Mouse (Mus musculus) midbrain, embryonic 10.5 days (tissue): ENCODE measurements at regions not wholly inside any gene's neighbourhood (a gene's known extent, or its start where the extent isn't known, plus 50 kb on each side); places are given as distances from the start of the nearest gene placed in this dataset.

Experiments used
- DNase-seq: peaks from one replicate; pipeline ENCODE4 v3.0.0-alpha.2; 2017; ENCODE audit warnings: low spot score
- H3K27ac ChIP-seq: fragments of 300-500 bp; sonication (generic); replicated peaks from 2 replicates; pipeline ENCODE4 v1.5.1; 2016; ENCODE audit warnings: mild to moderate bottlenecking
- H3K27me3 ChIP-seq: fragments of 300-500 bp; sonication (generic); 2 replicates; pipeline ENCODE4 v1.6.1; 2016; ENCODE audit warnings: low read depth, mild to moderate bottlenecking; ENCODE audit not compliant: poor library complexity, severe bottlenecking
- H3K36me3 ChIP-seq: fragments of 300-500 bp; sonication (generic); 2 replicates; pipeline ENCODE4 v1.6.1; 2016; ENCODE audit warnings: mild to moderate bottlenecking, moderate library complexity
- H3K4me1 ChIP-seq: fragments of 300-500 bp; sonication (generic); 2 replicates; pipeline ENCODE4 v1.6.1; 2016
- H3K4me3 ChIP-seq: fragments of 300-500 bp; sonication (generic); 2 replicates; pipeline ENCODE4 v1.5.1; 2016; ENCODE audit warnings: mild to moderate bottlenecking, moderate library complexity
- H3K9me3 ChIP-seq: fragments of 300-500 bp; sonication (generic); replicated peaks from 2 replicates; pipeline ENCODE4 v1.6.1; 2016; ENCODE audit warnings: mild to moderate bottlenecking
- WGBS: fragments of 180-500 bp; shearing (Covaris S2); methylation state at CpG from one replicate; pipeline ENCODE4 v1.1.7; 2016; 5-methylcytosine and 5-hydroxymethylcytosine counted together

DNA sequence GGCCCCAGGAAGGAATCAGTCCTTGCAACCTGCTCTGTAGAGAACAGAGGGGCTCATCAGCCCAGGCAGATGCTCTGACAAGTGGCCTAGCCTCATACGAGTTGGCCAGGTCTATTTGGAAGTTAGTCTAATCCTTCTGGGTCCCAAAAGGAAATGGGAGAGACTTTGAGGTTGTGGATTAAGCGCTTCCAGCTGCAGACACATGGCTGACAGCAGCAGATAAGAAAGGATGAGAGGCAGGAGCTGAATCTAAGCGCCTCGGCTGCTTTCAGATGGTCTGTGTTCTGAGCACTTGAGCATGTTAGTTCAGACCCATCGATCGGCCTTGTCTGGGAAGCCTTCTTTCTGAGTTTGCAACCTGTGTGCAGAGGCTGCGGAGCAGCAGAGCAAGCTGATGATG is 438.0 kb upstream of the Gm6657 start:
- 72% methylated on average over 7 of the region's 7 CpGs for WGBS
- H3K4me3 ChIP-seq: no peak overlapping the region
- peaks cover 3% of the 10 kb centered on the region for H3K4me1 ChIP-seq
- H3K27ac ChIP-seq: no peak overlapping the region
- no peaks in the 10 kb centered on the region for H3K36me3 ChIP-seq
- no peaks in the 10 kb centered on the region for H3K9me3 ChIP-seq
- no peaks in the 10 kb centered on the region for H3K27me3 ChIP-seq
- no peak for DNase-seq

DNA sequence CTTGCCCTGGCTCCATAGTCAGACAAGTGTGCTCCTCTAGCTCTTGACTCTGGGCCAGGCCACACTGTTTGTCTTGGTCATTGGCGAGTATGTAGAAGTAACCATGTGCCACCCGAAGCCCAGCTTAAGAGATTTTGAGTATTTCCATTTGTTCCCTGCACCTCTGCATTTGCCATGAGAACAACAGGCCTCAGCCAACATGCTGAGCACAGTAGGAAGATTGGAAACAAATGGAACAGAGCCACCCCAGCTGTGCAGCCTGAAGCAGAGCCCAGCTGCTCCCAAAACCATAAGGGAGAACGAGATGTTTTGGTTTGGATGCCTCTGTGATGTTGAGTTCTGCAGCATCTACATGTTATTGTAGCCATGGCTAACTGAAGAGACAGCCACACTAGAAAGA is 433.1 kb upstream of the Gm6657 start:
- Histone ChIP-seq H3K36me3 (no peaks in the 10 kb centered on the region), H3K9me3 (no peaks in the 10 kb centered on the region), H3K4me3 (no peak overlapping the region), H3K4me1 (no peaks in the 10 kb centered on the region; the same call in 1 of the 2 replicates), H3K27ac (no peak overlapping the region), H3K27me3 (no peaks in the 10 kb centered on the region)
- WGBS: 74% methylated on average over 3 of the region's 3 CpGs
- DNase-seq: no peak

DNA sequence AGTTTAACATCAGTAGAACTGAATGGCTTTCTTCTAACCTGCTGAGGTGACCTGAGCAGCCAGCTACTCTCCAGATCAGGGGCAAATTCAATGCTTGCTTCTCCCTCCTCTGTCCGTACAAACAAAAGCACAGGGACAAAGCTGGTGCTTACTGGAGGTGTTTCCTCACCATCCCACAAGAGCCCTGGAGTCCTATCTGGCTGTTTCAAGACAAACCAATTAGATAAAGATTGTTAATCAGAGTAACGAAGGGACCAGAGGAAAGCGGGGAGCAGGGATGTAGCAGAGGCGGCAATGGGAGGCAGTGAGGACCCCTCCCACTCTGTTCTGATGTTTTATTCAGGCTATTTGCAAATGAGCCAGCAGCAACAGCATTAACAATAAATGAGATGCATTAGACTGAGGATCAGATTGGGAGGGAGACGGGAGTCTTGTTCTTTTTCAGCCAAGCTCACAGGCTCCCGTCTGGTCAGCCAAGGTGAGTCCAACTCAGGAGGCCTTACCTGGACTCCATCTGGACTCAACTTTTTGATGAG is 418.0 kb upstream of the Gm6657 start:
- DNase-seq: no peak
- peaks cover 13% of the 10 kb centered on the region for H3K4me1 ChIP-seq
- H3K27ac ChIP-seq: no peak overlapping the region
- no peaks in the 10 kb centered on the region for H3K36me3 ChIP-seq
- H3K9me3 ChIP-seq: no peaks in the 10 kb centered on the region
- H3K27me3 ChIP-seq: peaks cover 9% of the 10 kb centered on the region; the same call in 1 of the 2 replicates
- WGBS: 87% methylated on average over 6 of the region's 6 CpGs
- no peak overlapping the region for H3K4me3 ChIP-seq

DNA sequence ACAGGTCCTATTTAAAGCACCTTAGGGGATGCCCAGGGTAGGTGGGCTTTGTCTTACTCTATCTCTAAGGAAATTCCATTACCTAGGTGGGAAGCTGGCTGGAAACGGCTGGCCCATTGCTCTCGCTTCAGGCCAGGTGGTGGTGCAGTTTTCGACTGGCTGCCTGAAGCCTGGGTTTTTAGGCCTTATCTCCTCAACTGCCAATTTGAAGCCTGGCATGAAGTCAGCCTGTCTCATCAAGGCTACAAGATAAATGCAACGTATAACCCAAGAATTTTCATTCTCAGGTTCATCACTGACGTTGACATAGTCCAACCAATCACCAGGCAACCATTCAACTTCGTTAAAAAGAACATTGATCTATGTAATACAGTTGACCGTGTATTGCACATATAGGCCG is 417.3 kb upstream of the Gm6657 start:
- H3K4me1 ChIP-seq: peaks cover 15% of the 10 kb centered on the region
- no peak overlapping the region for H3K27ac ChIP-seq
- H3K36me3 ChIP-seq: no peaks in the 10 kb centered on the region
- H3K9me3 ChIP-seq: no peaks in the 10 kb centered on the region
- no peak overlapping the region for H3K4me3 ChIP-seq
- no peak for DNase-seq
- peaks cover 9% of the 10 kb centered on the region; the same call in 1 of the 2 replicates for H3K27me3 ChIP-seq
- 87% methylated on average over 8 of the region's 8 CpGs for WGBS

DNA sequence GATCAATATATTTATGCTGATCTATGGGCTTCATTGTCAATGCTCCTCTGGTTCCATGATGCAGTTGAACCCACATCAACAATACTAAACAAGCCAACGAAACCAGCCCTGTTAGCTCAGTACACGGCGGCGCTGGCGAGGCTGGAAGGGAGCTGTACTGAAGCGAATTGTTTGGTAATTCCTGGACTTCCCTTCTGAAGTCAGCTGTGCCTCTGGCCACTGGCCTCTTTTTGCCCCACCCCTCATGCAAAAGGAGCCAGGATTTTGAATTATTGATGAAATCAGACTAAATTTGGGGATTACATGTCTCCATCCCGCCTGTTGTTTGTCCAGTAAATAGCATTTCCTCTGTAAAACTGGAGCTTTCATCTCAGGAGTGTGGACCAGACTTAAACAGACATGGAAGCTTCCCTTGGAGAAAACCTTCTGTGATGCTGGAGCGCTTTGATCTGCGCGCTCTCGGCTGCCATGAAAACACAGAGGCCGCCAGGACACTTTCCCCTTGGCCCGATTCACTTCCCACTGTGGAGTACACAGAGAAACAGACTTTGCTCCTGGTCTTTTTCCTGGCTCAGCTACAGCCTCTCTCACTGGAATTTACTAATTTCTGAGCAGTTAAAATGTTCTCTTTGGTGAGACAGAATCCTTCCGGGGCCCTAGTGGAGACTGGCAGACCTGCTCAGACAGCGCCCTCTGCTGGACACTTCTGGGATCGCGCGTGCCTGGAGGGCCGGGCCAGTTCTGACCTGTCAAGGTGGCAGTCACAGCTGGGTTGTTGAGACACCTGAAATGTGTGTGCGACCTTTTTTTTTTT is 412.9 kb upstream of the Gm6657 start:
- Histone ChIP-seq H3K4me1 (peaks cover 36% of the 10 kb centered on the region), H3K36me3 (no peaks in the 10 kb centered on the region), H3K27me3 (peaks cover 9% of the 10 kb centered on the region; the same call in 1 of the 2 replicates), H3K4me3 (peak overlapping the region; percentile 49), H3K27ac (peak overlapping the region; percentile 78), H3K9me3 (no peaks in the 10 kb centered on the region)
- DNase-seq: peak; percentile 86
- 39% methylated on average over 20 of the region's 20 CpGs for WGBS

DNA sequence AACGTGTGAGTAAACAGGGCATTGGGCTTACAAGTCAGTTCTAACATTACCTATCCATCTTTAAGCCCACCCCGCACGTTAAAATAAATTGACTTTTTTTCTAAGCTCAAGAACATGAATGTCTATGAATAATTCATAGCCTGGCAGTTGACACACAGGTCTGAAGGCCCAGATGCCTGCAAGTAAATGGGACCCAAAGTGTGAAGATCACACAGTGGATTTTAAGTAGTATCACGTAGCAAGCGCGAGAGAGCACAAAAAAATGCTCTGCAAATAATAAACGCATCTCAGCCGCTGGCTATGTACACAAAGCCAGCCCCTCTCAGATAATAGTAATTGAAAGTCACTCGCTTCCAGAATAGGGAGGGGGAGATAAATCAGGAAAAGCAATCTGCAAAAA is 410.1 kb upstream of the Gm6657 start:
- Histone ChIP-seq H3K36me3 (no peaks in the 10 kb centered on the region), H3K27ac (no peak overlapping the region), H3K27me3 (peaks cover 19% of the 10 kb centered on the region; the same call in 1 of the 2 replicates), H3K4me3 (no peak overlapping the region), H3K9me3 (no peaks in the 10 kb centered on the region), H3K4me1 (peaks cover 44% of the 10 kb centered on the region)
- no peak for DNase-seq
- WGBS: 71% methylated on average over 9 of the region's 9 CpGs

DNA sequence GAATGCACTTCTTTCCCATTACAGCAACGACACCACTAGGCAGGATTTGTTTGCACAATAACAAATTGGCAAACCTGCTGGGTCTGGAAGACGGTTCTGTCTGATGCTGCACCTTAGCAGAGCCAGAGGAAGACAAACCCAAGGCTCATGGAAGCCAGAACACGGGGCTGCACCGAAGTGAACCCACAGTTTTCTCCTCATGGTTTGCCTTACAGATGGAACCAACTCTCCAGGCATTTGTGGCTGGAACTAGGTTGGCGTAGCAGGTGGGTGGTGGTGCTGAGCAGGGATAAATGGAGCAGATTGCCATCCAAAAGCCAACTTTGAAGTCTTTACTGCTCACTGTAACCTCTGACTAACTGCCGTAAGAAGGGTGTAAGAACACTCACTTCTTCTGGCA is 408.4 kb upstream of the Gm6657 start:
- no peak for DNase-seq
- WGBS: 89% methylated on average over 6 of the region's 6 CpGs
- peaks cover 24% of the 10 kb centered on the region for H3K27me3 ChIP-seq
- H3K9me3 ChIP-seq: no peaks in the 10 kb centered on the region
- H3K4me1 ChIP-seq: peaks cover 51% of the 10 kb centered on the region
- no peak overlapping the region for H3K4me3 ChIP-seq
- no peaks in the 10 kb centered on the region for H3K36me3 ChIP-seq
- H3K27ac ChIP-seq: no peak overlapping the region

DNA sequence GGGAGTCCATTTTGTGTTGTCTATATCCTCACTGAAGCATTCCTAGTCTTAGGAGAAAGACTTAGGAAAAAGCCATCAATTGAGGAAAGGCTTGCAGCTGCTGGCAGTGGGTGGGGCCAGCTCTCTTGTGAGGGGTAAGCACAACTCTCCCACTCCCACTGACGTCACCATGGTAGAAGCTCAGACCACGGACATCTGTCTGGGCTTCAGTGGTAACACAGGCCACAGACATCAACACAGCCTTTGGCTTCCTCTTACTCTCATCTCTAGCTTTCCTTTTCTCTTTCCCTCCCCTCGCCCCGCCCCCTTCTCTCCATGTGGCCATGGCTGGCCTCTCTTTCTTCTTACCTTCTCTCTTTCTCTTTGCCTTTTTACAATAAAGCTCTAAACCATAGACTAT is 407.4 kb upstream of the Gm6657 start:
- H3K4me1 ChIP-seq: peaks cover 48% of the 10 kb centered on the region
- no peak for DNase-seq
- peaks cover 30% of the 10 kb centered on the region for H3K27me3 ChIP-seq
- H3K4me3 ChIP-seq: no peak overlapping the region
- no peak overlapping the region for H3K27ac ChIP-seq
- 69% methylated on average over 4 of the region's 4 CpGs for WGBS
- no peaks in the 10 kb centered on the region for H3K36me3 ChIP-seq
- no peaks in the 10 kb centered on the region for H3K9me3 ChIP-seq

DNA sequence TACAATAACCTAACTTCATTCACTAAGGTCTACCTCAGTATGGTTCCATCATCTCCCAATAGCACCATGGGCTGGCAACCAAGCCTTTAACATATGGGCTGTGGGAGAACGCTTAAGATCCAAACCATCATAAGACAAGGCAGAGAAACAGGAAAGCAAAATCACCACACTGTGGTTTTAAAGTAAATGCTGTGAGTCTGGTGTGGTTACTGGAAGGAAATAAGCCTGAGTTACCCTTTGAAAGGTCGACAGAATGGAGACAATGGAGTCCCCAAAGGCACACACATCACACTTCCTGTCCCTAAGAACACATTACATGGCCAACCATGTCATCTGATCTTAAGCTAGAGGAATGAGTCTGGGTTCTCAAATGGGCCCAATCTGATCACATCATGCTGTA is 405.8 kb upstream of the Gm6657 start:
- WGBS: 75% methylated on average over 2 of the region's 2 CpGs
- no peaks in the 10 kb centered on the region for H3K9me3 ChIP-seq
- H3K36me3 ChIP-seq: no peaks in the 10 kb centered on the region
- peaks cover 38% of the 10 kb centered on the region for H3K4me1 ChIP-seq
- no peak overlapping the region for H3K27ac ChIP-seq
- no peak overlapping the region for H3K4me3 ChIP-seq
- DNase-seq: no peak
- peaks cover 38% of the 10 kb centered on the region for H3K27me3 ChIP-seq

DNA sequence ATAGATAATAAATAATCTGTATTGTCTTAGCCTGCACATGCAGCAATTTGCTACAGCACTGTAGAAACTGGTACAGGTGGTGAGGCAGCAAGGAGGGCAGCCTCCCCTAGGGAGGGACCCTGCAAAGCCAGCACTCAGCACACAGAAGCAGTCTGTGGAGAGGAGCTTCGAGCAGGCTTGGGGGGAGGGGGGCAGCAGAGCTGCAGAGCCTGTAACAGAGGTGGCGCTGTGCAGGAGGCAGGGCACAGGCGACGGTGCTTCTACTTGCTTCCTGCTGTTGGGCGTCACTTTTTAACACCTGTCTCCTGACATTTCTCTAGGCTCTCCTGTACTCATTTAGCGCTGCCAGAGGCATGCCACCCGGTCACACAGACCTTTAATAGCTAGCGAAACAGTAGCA is 404.6 kb upstream of the Gm6657 start:
- Histone ChIP-seq H3K4me1 (peaks cover 28% of the 10 kb centered on the region), H3K9me3 (no peaks in the 10 kb centered on the region), H3K27ac (no peak overlapping the region), H3K36me3 (no peaks in the 10 kb centered on the region), H3K4me3 (peak overlapping the region; percentile 46), H3K27me3 (peaks cover 38% of the 10 kb centered on the region)
- WGBS: 3% methylated on average over 8 of the region's 8 CpGs
- DNase-seq: peak; percentile 48

DNA sequence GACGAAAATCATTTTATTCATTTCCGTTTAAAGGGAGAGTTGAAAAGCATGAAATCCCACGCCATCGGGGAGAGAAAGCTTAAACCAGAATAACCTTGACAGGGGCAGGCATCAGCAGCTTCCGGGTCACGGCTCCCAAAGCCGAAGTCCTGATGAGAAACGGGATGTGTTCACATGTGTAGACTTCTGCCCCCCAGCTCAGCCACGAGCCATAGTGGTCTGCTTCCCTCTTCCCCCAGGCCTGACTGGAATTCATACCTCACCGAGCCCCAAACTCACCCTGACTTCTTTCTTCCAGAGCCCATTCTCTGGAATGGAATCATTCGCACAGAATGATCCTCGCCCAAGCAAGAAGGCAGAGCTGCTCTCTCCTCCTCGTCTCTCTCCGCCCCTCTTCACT is 404.2 kb upstream of the Gm6657 start:
- Histone ChIP-seq H3K27me3 (peaks cover 38% of the 10 kb centered on the region), H3K36me3 (no peaks in the 10 kb centered on the region), H3K4me3 (peak overlapping the region; percentile 46), H3K27ac (no peak overlapping the region), H3K4me1 (peaks cover 28% of the 10 kb centered on the region), H3K9me3 (no peaks in the 10 kb centered on the region)
- 18% methylated on average over 14 of the region's 14 CpGs for WGBS
- DNase-seq: no peak

DNA sequence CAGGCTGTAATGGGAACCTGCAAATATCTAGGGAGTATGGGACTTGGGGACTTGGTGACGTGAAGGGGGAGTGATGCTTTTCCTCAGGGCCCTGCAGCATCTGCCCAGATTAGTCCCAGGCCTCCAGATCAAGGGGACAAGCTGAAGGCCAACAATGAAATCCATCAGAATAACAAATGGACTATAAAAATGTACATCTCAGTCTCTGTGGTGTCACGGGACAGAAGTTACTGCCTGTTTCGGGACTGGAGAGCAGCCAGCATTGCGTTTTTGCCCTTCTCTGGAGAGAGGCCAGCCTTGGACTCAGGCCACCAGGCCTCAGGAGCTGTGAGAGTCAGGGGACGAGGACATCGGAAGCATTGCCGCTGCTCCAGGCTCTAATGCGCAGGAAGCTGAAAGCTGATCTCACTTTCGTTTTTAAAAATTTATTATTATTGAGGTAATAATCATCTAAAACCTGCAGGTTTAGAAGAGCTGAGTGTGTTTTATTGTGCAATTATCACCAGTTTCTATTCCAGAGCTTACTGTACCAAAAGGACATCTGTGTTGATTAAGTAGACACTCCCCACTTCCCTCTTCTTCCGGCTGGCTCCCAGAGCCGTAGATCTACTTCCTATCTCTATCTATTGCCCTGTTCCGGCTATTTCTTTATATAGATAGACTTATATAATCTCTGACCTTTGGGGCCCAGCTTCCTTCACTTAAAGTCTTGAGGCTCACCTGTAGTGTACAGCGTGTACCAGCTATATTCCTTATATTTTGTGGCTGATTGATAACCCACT is 403.0 kb upstream of the Gm6657 start:
- Histone ChIP-seq H3K27me3 (peaks cover 38% of the 10 kb centered on the region), H3K4me3 (no peak overlapping the region), H3K4me1 (peaks cover 28% of the 10 kb centered on the region), H3K36me3 (no peaks in the 10 kb centered on the region), H3K9me3 (no peaks in the 10 kb centered on the region), H3K27ac (no peak overlapping the region)
- 88% methylated on average over 13 of the region's 13 CpGs for WGBS
- no peak for DNase-seq

DNA sequence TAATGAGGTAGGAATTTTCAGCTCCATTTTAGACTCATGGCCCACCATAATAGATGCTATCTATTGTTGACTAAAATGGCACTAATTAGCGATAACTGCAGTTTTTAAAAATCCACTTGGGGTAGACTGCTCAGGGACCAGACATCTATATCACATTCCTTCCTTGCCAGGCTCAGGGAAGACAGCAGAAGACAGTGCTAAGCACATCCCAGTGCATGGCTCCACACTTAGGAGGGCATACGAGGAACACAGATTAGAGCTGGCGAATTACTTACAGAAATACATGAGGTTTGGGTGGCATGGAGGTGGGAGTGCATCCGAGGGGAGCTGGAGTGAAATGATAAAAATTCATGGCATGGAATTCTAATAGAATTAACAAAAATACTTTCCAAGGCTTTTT is 395.5 kb upstream of the Gm6657 start:
- Histone ChIP-seq H3K36me3 (no peaks in the 10 kb centered on the region), H3K9me3 (peaks cover 4% of the 10 kb centered on the region; the same call in 1 of the 2 replicates), H3K4me1 (peaks cover 18% of the 10 kb centered on the region), H3K4me3 (no peak overlapping the region), H3K27ac (no peak overlapping the region), H3K27me3 (no peaks in the 10 kb centered on the region)
- 84% methylated on average over 4 of the region's 4 CpGs for WGBS
- DNase-seq: no peak
